8 mouse cellular contexts compared by ENCODE assay signal in genomic region chr5:115193226-115193625, GRCm38 (mm10). TPM values are rescaled to one million over a fixed set of nuclear protein-coding genes. Genes with fewer than 3 reads are reported as not detected.
DNase-seq lines count a peak whose midpoint lies in the region; ATAC-seq and TF ChIP-seq lines count a peak whose summit lies in the region.

No protein-coding gene starts in this region.

- H3K4me2 ChIP-seq in liver, embryonic 13.5 days, result peak overlapping the region; percentile 77

- no peak for TF ChIP-seq POLR2A in testis, adult 2 months (IDR thresholded peaks at IDR 0.05; ENCODE audit: control insufficient read depth, low read depth, low read length)

- no peaks in the 10 kb centered on the region for H3K36me3 ChIP-seq in liver, embryonic 13.5 days
- H3K36me3 ChIP-seq in testis, adult 2 months (ENCODE audit: control insufficient read depth, insufficient read depth, low read length), result no peaks in the 10 kb centered on the region

- H3K9ac ChIP-seq in liver, embryonic 13.5 days, result no peak overlapping the region

- H3K4me1 ChIP-seq in liver, embryonic 13.5 days (replicated peaks), result peaks cover 17% of the 10 kb centered on the region
- peaks cover 10% of the 10 kb centered on the region for H3K4me1 ChIP-seq in testis, adult 2 months (ENCODE audit: control insufficient read depth, insufficient read depth, low read length)

- intact Hi-C loops in gastrocnemius, adult 2 months (cut with DNase I), result no loop called here

- no peak; the same call in 1 of the 2 replicates for ATAC-seq in cerebellum, adult (ENCODE audit: insufficient number of reproducible peaks, low FRiP score, low TSS enrichment)
- ATAC-seq in inflammation-experienced regulatory T-cells, adult 6 months, result peak; percentile 63
- ATAC-seq in liver, embryonic 13.5 days (ENCODE audit: low read depth), result no peak

- no peak overlapping the region for H3K27ac ChIP-seq in gastrocnemius, adult 2 months
- no peak overlapping the region for H3K27ac ChIP-seq in liver, embryonic 13.5 days
- H3K27ac ChIP-seq in testis, adult 2 months (ENCODE audit: control insufficient read depth, insufficient read depth, low read depth, low read length), result peak overlapping the region; percentile 26; the same call in 1 of the 2 replicates

- no peak for TF ChIP-seq CTCF in gastrocnemius, adult 2 months (IDR thresholded peaks at IDR 0.05)
- no peak for TF ChIP-seq CTCF in testis, adult 2 months (IDR thresholded peaks at IDR 0.05; ENCODE audit: control insufficient read depth, insufficient read depth, insufficient replicate concordance, low read depth, low read length)

- H3K27me3 ChIP-seq in liver, embryonic 13.5 days, result peaks cover 97% of the 10 kb centered on the region
- H3K27me3 ChIP-seq in testis, adult 2 months (ENCODE audit: control insufficient read depth, insufficient read depth, low read length), result no peaks in the 10 kb centered on the region; the same call in 1 of the 2 replicates

- WGBS in liver, embryonic 13.5 days (ENCODE audit: insufficient replicate concordance), result 1% methylated on average over 33 of the region's 34 CpGs

- DNase-seq in cerebellum, adult 11-12 months, result peak; percentile 80
- DNase-seq in cerebellum, adult 8-10 months, result peak; percentile 76
- DNase-seq in gastrocnemius, adult 2 months, result peak; percentile 87
- no peak for DNase-seq in liver, embryonic 13.5 days
- peak; percentile 68 for DNase-seq in naive thymus-derived CD4-positive, alpha-beta T cell, adult 2 months (ENCODE audit: low read depth)

- H3K4me3 ChIP-seq in gastrocnemius, adult 2 months, result peak overlapping the region; percentile 75
- H3K4me3 ChIP-seq in liver, embryonic 13.5 days (replicated peaks), result peak overlapping the region; percentile 59
- peak overlapping the region; percentile 49 for H3K4me3 ChIP-seq in testis, adult 2 months (ENCODE audit: control insufficient read depth, low read depth, low read length)

- H3K9me3 ChIP-seq in liver, embryonic 13.5 days (replicated peaks), result no peaks in the 10 kb centered on the region; the same call in 1 of the 2 replicates

RNA-seq across cellular contexts. Expression of gene Cabp1, which starts 1.0 kb away (rescaled TPM):
- total RNA-seq in gastrocnemius, adult 2 months (2021), result 1 to 10 TPM in 1 of 2 experiments, under 1 TPM in 1; 0.79 to 1.5 TPM
- not detected for polyA plus RNA-seq in inflammation-experienced regulatory T-cells, adult 6 months (2017; shearing (Covaris generic))
- not detected in 2 replicates for polyA plus RNA-seq in liver, embryonic 13.5 days (2015; fragmentation: Nextera tagmentation; extraction: Ambion mirVana)
- polyA plus RNA-seq in testis, adult 2 months (2012; rRNA removed), result 7.2 and 9.1 TPM in 2 replicates

RNA-seq across cellular contexts. Expression of gene Mlec, which starts 35.2 kb away (rescaled TPM):
- 100 to 1,000 TPM; 138 to 200 TPM for total RNA-seq in gastrocnemius, adult 2 months (2021)
- polyA plus RNA-seq in inflammation-experienced regulatory T-cells, adult 6 months (2017; shearing (Covaris generic)), result 10 to 100 TPM; 25.5 to 32.7 (median 30.3) TPM
- 23.0 and 26.0 TPM in 2 replicates for polyA plus RNA-seq in liver, embryonic 13.5 days (2015; fragmentation: Nextera tagmentation; extraction: Ambion mirVana)
- 85.1 and 115 TPM in 2 replicates for polyA plus RNA-seq in testis, adult 2 months (2012; rRNA removed)

RNA-seq across cellular contexts. Expression of gene Pop5, which starts 42.4 kb away (rescaled TPM):
- 10 to 100 TPM; 27.8 to 51.7 TPM for total RNA-seq in gastrocnemius, adult 2 months (2021)
- 100 to 1,000 TPM; 116 to 141 (median 122) TPM for polyA plus RNA-seq in inflammation-experienced regulatory T-cells, adult 6 months (2017; shearing (Covaris generic))
- polyA plus RNA-seq in liver, embryonic 13.5 days (2015; fragmentation: Nextera tagmentation; extraction: Ambion mirVana), result 120 and 127 TPM in 2 replicates
- 15.5 and 16.2 TPM in 2 replicates for polyA plus RNA-seq in testis, adult 2 months (2012; rRNA removed)

RNA-seq across cellular contexts. Expression of gene Unc119b, which starts 58.5 kb away (rescaled TPM):
- 10 to 100 TPM; 11.8 to 15.7 TPM for total RNA-seq in gastrocnemius, adult 2 months (2021)
- 10 to 100 TPM; 15.9 to 27.8 (median 21.3) TPM for polyA plus RNA-seq in inflammation-experienced regulatory T-cells, adult 6 months (2017; shearing (Covaris generic))
- 8.7 and 10.4 TPM in 2 replicates for polyA plus RNA-seq in liver, embryonic 13.5 days (2015; fragmentation: Nextera tagmentation; extraction: Ambion mirVana)
- polyA plus RNA-seq in testis, adult 2 months (2012; rRNA removed), result 15.7 and 21.1 TPM in 2 replicates
